Mouse (Mus musculus): ENCODE data around the gene Zfp385b.

The Zfp385b gene

GRCm38 (mm10) chr2:77720806-77721205 is 98.6 kb downstream of the Zfp385b start:
- in situ Hi-C loops (cut with MboI; ENCODE audit: low pct_unique_long_range_greater_than_20kb in 1 of 2, low sequenced_read_pairs in 2 of 2, unreplicated experiment in 1 of 2), result loop anchor here (25.0 kb wide), 3 partner anchors 334 to 784 kb away; no protein-coding TSS in a partner anchor

- in situ Hi-C loops (cut with MboI; ENCODE audit: low pct_unique_long_range_greater_than_20kb in 1 of 2, low sequenced_read_pairs in 2 of 2, unreplicated experiment in 1 of 2), result loop anchor here (10.0 to 25.0 kb wide), 4 partner anchors 329 to 779 kb away; no protein-coding TSS in a partner anchor
Observed at GRCm38 (mm10) chr2:77716367-77716766, 103.1 kb downstream of the Zfp385b start.

- in situ Hi-C loops (cut with MboI; ENCODE audit: low pct_unique_long_range_greater_than_20kb in 1 of 2, low sequenced_read_pairs in 2 of 2, unreplicated experiment in 1 of 2), result loop anchor here (5.0 to 25.0 kb wide), 5 partner anchors 257 to 777 kb away; no protein-coding TSS in a partner anchor
Observed at GRCm38 (mm10) chr2:77713886-77714285, 105.6 kb downstream of the Zfp385b start.

GRCm38 (mm10) chr2:77711751-77712150 is 107.7 kb downstream of the Zfp385b start:
- in situ Hi-C loops (cut with MboI; ENCODE audit: low pct_unique_long_range_greater_than_20kb in 1 of 2, low sequenced_read_pairs in 2 of 2, unreplicated experiment in 1 of 2), result loop anchor here (5.0 to 25.0 kb wide), 5 partner anchors 254 to 774 kb away; no protein-coding TSS in a partner anchor

- in situ Hi-C loops (cut with MboI; ENCODE audit: low pct_unique_long_range_greater_than_20kb in 1 of 2, low sequenced_read_pairs in 2 of 2, unreplicated experiment in 1 of 2), result loop anchor here (25.0 kb wide), 3 partner anchors 322 to 772 kb away; no protein-coding TSS in a partner anchor
Observed at GRCm38 (mm10) chr2:77709206-77709794, 110.1 kb downstream of the Zfp385b start.

GRCm38 (mm10) chr2:77707138-77707537 is 112.3 kb downstream of the Zfp385b start:
- in situ Hi-C loops (cut with MboI; ENCODE audit: low pct_unique_long_range_greater_than_20kb in 1 of 2, low sequenced_read_pairs in 2 of 2, unreplicated experiment in 1 of 2), result loop anchor here (25.0 kb wide), 3 partner anchors 320 to 770 kb away; no protein-coding TSS in a partner anchor

- in situ Hi-C loops (cut with MboI; ENCODE audit: low pct_unique_long_range_greater_than_20kb in 1 of 2, low sequenced_read_pairs in 2 of 2, unreplicated experiment in 1 of 2), result loop anchor here (25.0 kb wide), 3 partner anchors 318 to 768 kb away; no protein-coding TSS in a partner anchor
Observed at GRCm38 (mm10) chr2:77705476-77705875, 114.0 kb downstream of the Zfp385b start.

GRCm38 (mm10) chr2:77703080-77703479 is 116.4 kb downstream of the Zfp385b start:
- in situ Hi-C loops (cut with MboI; ENCODE audit: low pct_unique_long_range_greater_than_20kb in 1 of 2, low sequenced_read_pairs in 2 of 2, unreplicated experiment in 1 of 2), result loop anchor here (25.0 kb wide), 3 partner anchors 316 to 766 kb away; no protein-coding TSS in a partner anchor

GRCm38 (mm10) chr2:77691174-77691573 is 128.3 kb downstream of the Zfp385b start:
- in situ Hi-C loops (cut with MboI; ENCODE audit: low pct_unique_long_range_greater_than_20kb in 1 of 2, low sequenced_read_pairs in 2 of 2, unreplicated experiment in 1 of 2), result no loop called here

GRCm38 (mm10) chr2:77690316-77690715 is 129.1 kb downstream of the Zfp385b start:
- in situ Hi-C loops (cut with MboI; ENCODE audit: low pct_unique_long_range_greater_than_20kb in 1 of 2, low sequenced_read_pairs in 2 of 2, unreplicated experiment in 1 of 2), result no loop called here

- in situ Hi-C loops (cut with MboI; ENCODE audit: low pct_unique_long_range_greater_than_20kb in 1 of 2, low sequenced_read_pairs in 2 of 2, unreplicated experiment in 1 of 2), result no loop called here
Observed at GRCm38 (mm10) chr2:77688651-77689050, 130.8 kb downstream of the Zfp385b start.

- in situ Hi-C loops (cut with MboI; ENCODE audit: low pct_unique_long_range_greater_than_20kb in 1 of 2, low sequenced_read_pairs in 2 of 2, unreplicated experiment in 1 of 2), result no loop called here
Observed at GRCm38 (mm10) chr2:77684088-77684487, 135.4 kb downstream of the Zfp385b start.

- in situ Hi-C loops (cut with MboI; ENCODE audit: low pct_unique_long_range_greater_than_20kb in 1 of 2, low sequenced_read_pairs in 2 of 2, unreplicated experiment in 1 of 2), result no loop called here
Observed at GRCm38 (mm10) chr2:77682205-77682604, 137.2 kb downstream of the Zfp385b start.

- in situ Hi-C loops (cut with MboI; ENCODE audit: low pct_unique_long_range_greater_than_20kb in 1 of 2, low sequenced_read_pairs in 2 of 2, unreplicated experiment in 1 of 2), result no loop called here
Observed at GRCm38 (mm10) chr2:77681741-77682140, 137.7 kb downstream of the Zfp385b start.

GRCm38 (mm10) chr2:77673770-77674169 is 145.7 kb downstream of the Zfp385b start:
- in situ Hi-C loops (cut with MboI; ENCODE audit: low pct_unique_long_range_greater_than_20kb in 1 of 2, low sequenced_read_pairs in 2 of 2, unreplicated experiment in 1 of 2), result no loop called here

- in situ Hi-C loops (cut with MboI; ENCODE audit: low pct_unique_long_range_greater_than_20kb in 1 of 2, low sequenced_read_pairs in 2 of 2, unreplicated experiment in 1 of 2), result no loop called here
Observed at GRCm38 (mm10) chr2:77672215-77672905, 147.1 kb downstream of the Zfp385b start.

GRCm38 (mm10) chr2:77662171-77662570 is 157.3 kb downstream of the Zfp385b start:
- in situ Hi-C loops (cut with MboI; ENCODE audit: low pct_unique_long_range_greater_than_20kb in 1 of 2, low sequenced_read_pairs in 2 of 2, unreplicated experiment in 1 of 2), result no loop called here

- in situ Hi-C loops (cut with MboI; ENCODE audit: low pct_unique_long_range_greater_than_20kb in 1 of 2, low sequenced_read_pairs in 2 of 2, unreplicated experiment in 1 of 2), result no loop called here
Observed at GRCm38 (mm10) chr2:77653686-77654085, 165.8 kb downstream of the Zfp385b start.

- in situ Hi-C loops (cut with MboI; ENCODE audit: low pct_unique_long_range_greater_than_20kb in 1 of 2, low sequenced_read_pairs in 2 of 2, unreplicated experiment in 1 of 2), result no loop called here
Observed at GRCm38 (mm10) chr2:77641521-77642170, 177.8 kb downstream of the Zfp385b start.
